Mouse (Mus musculus): ENCODE measurements at regions not wholly inside any gene's neighbourhood (a gene's known extent, or its start where the extent isn't known, plus 50 kb on each side); places are given as distances from the start of the nearest gene placed in this dataset.

DNA sequence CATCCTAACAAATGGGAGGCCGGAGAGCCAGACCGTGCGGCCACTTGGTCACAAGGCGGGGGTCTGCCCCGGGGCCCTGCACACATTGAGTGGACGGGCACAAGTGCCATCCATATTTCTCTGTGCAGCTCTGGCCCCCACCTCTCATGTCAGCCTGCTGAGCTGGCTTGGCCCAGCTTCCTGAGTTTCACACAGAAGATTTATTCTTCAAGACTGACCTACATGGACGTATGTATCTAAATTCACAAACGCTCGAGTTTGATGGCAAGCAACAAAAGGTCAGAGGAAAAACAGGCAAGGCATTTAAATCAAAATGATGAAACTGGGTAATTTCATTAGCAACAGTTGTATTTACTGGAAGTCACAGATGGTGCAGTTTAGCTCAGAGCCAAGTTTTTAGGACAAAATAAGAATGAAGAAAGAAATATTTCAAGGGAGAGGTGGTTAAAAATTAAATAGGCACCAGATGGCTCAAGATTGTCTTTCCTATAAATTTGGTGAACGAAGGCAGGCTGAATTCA is 276.1 kb downstream of the Vps13c start:
- no peak for TF ChIP-seq CTCF (IDR thresholded peaks at IDR 0.05; ENCODE audit: low read depth)
- no peak for TF ChIP-seq EP300 (IDR thresholded peaks at IDR 0.05; ENCODE audit: low read depth)

Measured in heart, postnatal 0 days (tissue).